Mouse (Mus musculus) liver, embryonic 15.5 days (tissue): ENCODE measurements around the gene Ptprc. TPM values are rescaled to one million over a fixed set of nuclear protein-coding genes. Genes with fewer than 3 reads are reported as not detected.

Experiments used
- ATAC-seq: fragments of 200-750 bp; cut with Nextera tagmentation; 2 replicates; pipeline ENCODE4 v1.8.0; 2017; ENCODE audit warnings: moderate number of reproducible peaks, mild to moderate bottlenecking, moderate library complexity; ENCODE audit not compliant: insufficient read depth
- H3K27ac ChIP-seq: fragments of 300-500 bp; sonication (generic); replicated peaks from 2 replicates; pipeline ENCODE4 v1.5.1; 2015; ENCODE audit warnings: mild to moderate bottlenecking, inconsistent platforms
- H3K27me3 ChIP-seq: fragments of 300-500 bp; sonication (generic); 2 replicates; pipeline ENCODE4 v1.6.1; 2015; ENCODE audit warnings: mild to moderate bottlenecking, inconsistent platforms
- H3K36me3 ChIP-seq: fragments of 300-500 bp; sonication (generic); replicated peaks from 2 replicates; pipeline ENCODE4 v1.6.1; 2015; ENCODE audit warnings: moderate library complexity, mild to moderate bottlenecking, inconsistent platforms
- H3K4me1 ChIP-seq: fragments of 300-500 bp; sonication (generic); replicated peaks from 2 replicates; pipeline ENCODE4 v1.6.1; 2015; ENCODE audit warnings: inconsistent platforms
- H3K4me2 ChIP-seq: fragments of 300-500 bp; sonication (generic); 2 replicates; pipeline ENCODE4 v1.6.1; 2015; ENCODE audit warnings: moderate library complexity, mild to moderate bottlenecking, inconsistent platforms
- H3K4me3 ChIP-seq: fragments of 300-500 bp; sonication (generic); replicated peaks from 2 replicates; pipeline ENCODE4 v1.5.1; 2015; ENCODE audit warnings: mild to moderate bottlenecking, inconsistent platforms
- H3K9ac ChIP-seq: fragments of 300-500 bp; sonication (generic); 2 replicates; pipeline ENCODE4 v1.6.1; 2015; ENCODE audit warnings: moderate library complexity, mild to moderate bottlenecking, inconsistent platforms
- H3K9me3 ChIP-seq: fragments of 300-500 bp; sonication (generic); replicated peaks from 2 replicates; pipeline ENCODE4 v1.6.1; 2016; ENCODE audit warnings: inconsistent platforms
- WGBS: fragments of 180-500 bp; shearing (Covaris S2); methylation state at CpG from one replicate; pipeline ENCODE4 v1.1.7; 2015; ENCODE audit warnings: mixed read lengths; ENCODE audit not compliant: insufficient replicate concordance; 5-methylcytosine and 5-hydroxymethylcytosine counted together
- polyA plus RNA-seq: library from polyadenylated mRNA; unstranded; fragments of >200 nt; fragmentation: Nextera tagmentation; extraction: Ambion mirVana; gene quantifications from 2 replicates; pipeline ENCODE4 v1.2.1, GENCODE M21; 2015

The Ptprc gene
- polyA plus RNA-seq, 1 experiment from 2014 or later, result 7.8 TPM

GRCm38 (mm10) chr1:138148844-138149243 is 26.7 kb downstream of the Ptprc start:
- no peak overlapping the region for H3K9ac ChIP-seq
- no peak overlapping the region for H3K27ac ChIP-seq
- H3K27me3 ChIP-seq, result no peaks in the 10 kb centered on the region
- H3K9me3 ChIP-seq, result no peaks in the 10 kb centered on the region
- ATAC-seq, result no peak
- WGBS, result 45% methylated on average over 4 of the region's 4 CpGs
- no peak overlapping the region for H3K4me3 ChIP-seq
- no peaks in the 10 kb centered on the region for H3K4me1 ChIP-seq
- H3K4me2 ChIP-seq, result no peak overlapping the region
- no peaks in the 10 kb centered on the region for H3K36me3 ChIP-seq

GRCm38 (mm10) chr1:138145571-138145970 is 29.9 kb downstream of the Ptprc start:
- H3K27me3 ChIP-seq, result no peaks in the 10 kb centered on the region
- no peaks in the 10 kb centered on the region for H3K4me1 ChIP-seq
- no peak for ATAC-seq
- H3K9ac ChIP-seq, result no peak overlapping the region
- H3K9me3 ChIP-seq, result no peaks in the 10 kb centered on the region
- 13% methylated on average over 2 of the region's 2 CpGs for WGBS
- H3K4me3 ChIP-seq, result no peak overlapping the region
- H3K27ac ChIP-seq, result no peak overlapping the region
- H3K4me2 ChIP-seq, result no peak overlapping the region
- no peaks in the 10 kb centered on the region for H3K36me3 ChIP-seq

GRCm38 (mm10) chr1:138145148-138145547 is 30.4 kb downstream of the Ptprc start:
- Histone ChIP-seq H3K4me1 (no peaks in the 10 kb centered on the region), H3K4me3 (no peak overlapping the region), H3K27me3 (no peaks in the 10 kb centered on the region), H3K27ac (no peak overlapping the region), H3K36me3 (no peaks in the 10 kb centered on the region), H3K4me2 (no peak overlapping the region), H3K9me3 (no peaks in the 10 kb centered on the region), H3K9ac (no peak overlapping the region)
- ATAC-seq, result no peak
- 33% methylated on average over 3 of the region's 3 CpGs for WGBS

GRCm38 (mm10) chr1:138144365-138144764 is 31.1 kb downstream of the Ptprc start:
- Histone ChIP-seq H3K27me3 (no peaks in the 10 kb centered on the region), H3K9ac (no peak overlapping the region), H3K9me3 (no peaks in the 10 kb centered on the region), H3K36me3 (no peaks in the 10 kb centered on the region), H3K4me3 (no peak overlapping the region), H3K4me1 (no peaks in the 10 kb centered on the region), H3K4me2 (no peak overlapping the region), H3K27ac (no peak overlapping the region)
- 56% methylated on average over 5 of the region's 5 CpGs for WGBS
- no peak for ATAC-seq

GRCm38 (mm10) chr1:138140769-138141168 is 34.7 kb downstream of the Ptprc start:
- H3K4me3 ChIP-seq, result no peak overlapping the region
- H3K4me2 ChIP-seq, result no peak overlapping the region
- H3K9me3 ChIP-seq, result no peaks in the 10 kb centered on the region
- H3K9ac ChIP-seq, result no peak overlapping the region
- H3K36me3 ChIP-seq, result no peaks in the 10 kb centered on the region
- no peak overlapping the region for H3K27ac ChIP-seq
- peaks cover 3% of the 10 kb centered on the region; the same call in 1 of the 2 replicates for H3K4me1 ChIP-seq
- H3K27me3 ChIP-seq, result no peaks in the 10 kb centered on the region
- WGBS, result 66% methylated on average over 4 of the region's 4 CpGs
- no peak for ATAC-seq

GRCm38 (mm10) chr1:138137696-138138095 is 37.8 kb downstream of the Ptprc start:
- H3K4me3 ChIP-seq, result no peak overlapping the region
- peaks cover 3% of the 10 kb centered on the region; the same call in 1 of the 2 replicates for H3K4me1 ChIP-seq
- no peak overlapping the region for H3K27ac ChIP-seq
- H3K36me3 ChIP-seq, result no peaks in the 10 kb centered on the region
- no peaks in the 10 kb centered on the region for H3K9me3 ChIP-seq
- no peak for ATAC-seq
- H3K4me2 ChIP-seq, result no peak overlapping the region
- no peaks in the 10 kb centered on the region for H3K27me3 ChIP-seq
- 56% methylated on average over 4 of the region's 4 CpGs for WGBS
- H3K9ac ChIP-seq, result no peak overlapping the region

- Histone ChIP-seq H3K9ac (no peak overlapping the region), H3K4me2 (no peak overlapping the region), H3K4me1 (peaks cover 3% of the 10 kb centered on the region; the same call in 1 of the 2 replicates), H3K9me3 (no peaks in the 10 kb centered on the region), H3K36me3 (no peaks in the 10 kb centered on the region), H3K4me3 (no peak overlapping the region), H3K27me3 (no peaks in the 10 kb centered on the region), H3K27ac (no peak overlapping the region)
- 69% methylated on average over 6 of the region's 6 CpGs for WGBS
- ATAC-seq, result no peak
These were observed 38.4 kb downstream of the Ptprc start for GRCm38 (mm10) chr1:138137024-138137577.

- no peaks in the 10 kb centered on the region for H3K9me3 ChIP-seq
- peak overlapping the region; percentile 9; the same call in 1 of the 2 replicates for H3K4me3 ChIP-seq
- WGBS, result 12% methylated on average over 17 of the region's 17 CpGs
- peaks cover 3% of the 10 kb centered on the region; the same call in 1 of the 2 replicates for H3K4me1 ChIP-seq
- no peaks in the 10 kb centered on the region for H3K36me3 ChIP-seq
- ATAC-seq, result peak; percentile 49
- no peaks in the 10 kb centered on the region for H3K27me3 ChIP-seq
- peak overlapping the region; percentile 40 for H3K4me2 ChIP-seq
- H3K9ac ChIP-seq, result no peak overlapping the region
- H3K27ac ChIP-seq, result peak overlapping the region; percentile 41; the same call in 1 of the 2 replicates
These were observed 39.1 kb downstream of the Ptprc start for GRCm38 (mm10) chr1:138136373-138136779.

GRCm38 (mm10) chr1:138135637-138136372 is 39.7 kb downstream of the Ptprc start:
- peak overlapping the region; percentile 40 for H3K4me2 ChIP-seq
- H3K27ac ChIP-seq, result peak overlapping the region; percentile 41; the same call in 1 of the 2 replicates
- 35% methylated on average over 9 of the region's 9 CpGs for WGBS
- peak overlapping the region; percentile 9; the same call in 1 of the 2 replicates for H3K4me3 ChIP-seq
- no peak overlapping the region for H3K9ac ChIP-seq
- H3K36me3 ChIP-seq, result no peaks in the 10 kb centered on the region
- H3K9me3 ChIP-seq, result no peaks in the 10 kb centered on the region
- no peak for ATAC-seq
- H3K4me1 ChIP-seq, result peaks cover 3% of the 10 kb centered on the region; the same call in 1 of the 2 replicates
- H3K27me3 ChIP-seq, result no peaks in the 10 kb centered on the region

- Histone ChIP-seq H3K9ac (no peak overlapping the region), H3K4me2 (no peak overlapping the region), H3K27ac (no peak overlapping the region), H3K9me3 (no peaks in the 10 kb centered on the region), H3K36me3 (no peaks in the 10 kb centered on the region), H3K4me3 (no peak overlapping the region), H3K4me1 (peaks cover 3% of the 10 kb centered on the region; the same call in 1 of the 2 replicates), H3K27me3 (no peaks in the 10 kb centered on the region)
- no peak for ATAC-seq
These were observed 40.4 kb downstream of the Ptprc start for GRCm38 (mm10) chr1:138135117-138135516.

- WGBS, result 15% methylated on average over 6 of the region's 6 CpGs
- no peak overlapping the region for H3K9ac ChIP-seq
- H3K36me3 ChIP-seq, result no peaks in the 10 kb centered on the region
- H3K4me2 ChIP-seq, result no peak overlapping the region
- H3K27me3 ChIP-seq, result no peaks in the 10 kb centered on the region
- H3K4me1 ChIP-seq, result peaks cover 3% of the 10 kb centered on the region; the same call in 1 of the 2 replicates
- H3K9me3 ChIP-seq, result no peaks in the 10 kb centered on the region
- H3K27ac ChIP-seq, result no peak overlapping the region
- ATAC-seq, result no peak
- no peak overlapping the region for H3K4me3 ChIP-seq
These were observed 41.2 kb downstream of the Ptprc start for GRCm38 (mm10) chr1:138134324-138134723.
